Mouse (Mus musculus): ENCODE data around the gene Dazap1. TPM values are rescaled to one million over a fixed set of nuclear protein-coding genes. Genes with fewer than 3 reads are reported as not detected.

The Dazap1 gene
- total and polyA plus RNA-seq, 2 experiments: 38.0 to 43.5 TPM

- 93% methylated on average over 9 of the region's 9 CpGs for WGBS
- no peaks in the 10 kb centered on the region for H3K27me3 ChIP-seq (ENCODE audit: control insufficient read depth, insufficient read depth, low read length)
- H3K9ac ChIP-seq (ENCODE audit: low read depth, low read length): no peak overlapping the region; the same call in 1 of the 2 replicates
- H3K4me1 ChIP-seq (ENCODE audit: control insufficient read depth, insufficient read depth, low read length): peaks cover 38% of the 10 kb centered on the region
- peaks cover 15% of the 10 kb centered on the region for H3K79me2 ChIP-seq (ENCODE audit: control insufficient read depth, insufficient read depth, low read length)
- DNase-seq (ENCODE audit: extremely low read depth, low read depth, low spot score): no peak
- peaks cover 24% of the 10 kb centered on the region; the same call in 1 of the 2 replicates for H3K36me3 ChIP-seq (ENCODE audit: control insufficient read depth, insufficient read depth, low read length)
- no peak overlapping the region for H3K4me3 ChIP-seq (ENCODE audit: insufficient read depth, low read depth, low read length)
- no peak overlapping the region for H3K27ac ChIP-seq (replicated peaks; ENCODE audit: insufficient read depth, low read depth, low read length)
- TF ChIP-seq POLR2A (IDR thresholded peaks at IDR 0.05; ENCODE audit: extremely low read depth, insufficient read depth, low read length) (no peak), CTCF (IDR thresholded peaks at IDR 0.05; ENCODE audit: low read depth, low read length) (no peak)
These were observed 17.1 kb downstream of the Dazap1 start for GRCm38 (mm10) chr10:80278390-80278789.

- no peaks in the 10 kb centered on the region for H3K27me3 ChIP-seq (ENCODE audit: control insufficient read depth, insufficient read depth, low read length)
- TF ChIP-seq POLR2A (IDR thresholded peaks at IDR 0.05; ENCODE audit: extremely low read depth, insufficient read depth, low read length): no peak
- TF ChIP-seq CTCF (IDR thresholded peaks at IDR 0.05; ENCODE audit: low read depth, low read length): no peak
- H3K27ac ChIP-seq (replicated peaks; ENCODE audit: insufficient read depth, low read depth, low read length): peak overlapping the region; percentile 21; the same call in 1 of the 2 replicates
- 42% methylated on average over 12 of the region's 12 CpGs for WGBS
- no peak overlapping the region for H3K9ac ChIP-seq (ENCODE audit: low read depth, low read length)
- H3K36me3 ChIP-seq (ENCODE audit: control insufficient read depth, insufficient read depth, low read length): peaks cover 31% of the 10 kb centered on the region
- DNase-seq (ENCODE audit: extremely low read depth, low read depth, low spot score): no peak
- H3K79me2 ChIP-seq (ENCODE audit: control insufficient read depth, insufficient read depth, low read length): peaks cover 7% of the 10 kb centered on the region; the same call in 1 of the 2 replicates
- H3K4me3 ChIP-seq (ENCODE audit: insufficient read depth, low read depth, low read length): no peak overlapping the region
- peaks cover 29% of the 10 kb centered on the region for H3K4me1 ChIP-seq (ENCODE audit: control insufficient read depth, insufficient read depth, low read length)
These were observed 18.0 kb downstream of the Dazap1 start for GRCm38 (mm10) chr10:80279273-80279672.

- Histone ChIP-seq H3K36me3 (ENCODE audit: control insufficient read depth, insufficient read depth, low read length) (peaks cover 42% of the 10 kb centered on the region), H3K79me2 (ENCODE audit: control insufficient read depth, insufficient read depth, low read length) (peaks cover 4% of the 10 kb centered on the region; the same call in 1 of the 2 replicates), H3K4me3 (ENCODE audit: insufficient read depth, low read depth, low read length) (no peak overlapping the region), H3K27ac (replicated peaks; ENCODE audit: insufficient read depth, low read depth, low read length) (peak overlapping the region; percentile 81), H3K4me1 (ENCODE audit: control insufficient read depth, insufficient read depth, low read length) (peaks cover 20% of the 10 kb centered on the region), H3K9ac (ENCODE audit: low read depth, low read length) (peak overlapping the region; percentile 51), H3K27me3 (ENCODE audit: control insufficient read depth, insufficient read depth, low read length) (no peaks in the 10 kb centered on the region)
- WGBS: 20% methylated on average over 7 of the region's 7 CpGs
- no peak for TF ChIP-seq CTCF (IDR thresholded peaks at IDR 0.05; ENCODE audit: low read depth, low read length)
- no peak for TF ChIP-seq POLR2A (IDR thresholded peaks at IDR 0.05; ENCODE audit: extremely low read depth, insufficient read depth, low read length)
- DNase-seq (ENCODE audit: extremely low read depth, low read depth, low spot score): peak; percentile 96
These were observed 20.0 kb downstream of the Dazap1 start for GRCm38 (mm10) chr10:80281304-80281703.

- H3K27ac ChIP-seq (replicated peaks; ENCODE audit: insufficient read depth, low read depth, low read length): peak overlapping the region; percentile 81
- no peak overlapping the region for H3K4me3 ChIP-seq (ENCODE audit: insufficient read depth, low read depth, low read length)
- peak overlapping the region; percentile 51 for H3K9ac ChIP-seq (ENCODE audit: low read depth, low read length)
- TF ChIP-seq POLR2A (IDR thresholded peaks at IDR 0.05; ENCODE audit: extremely low read depth, insufficient read depth, low read length) (no peak), CTCF (IDR thresholded peaks at IDR 0.05; ENCODE audit: low read depth, low read length) (no peak)
- DNase-seq (ENCODE audit: extremely low read depth, low read depth, low spot score): peak; percentile 78
- H3K36me3 ChIP-seq (ENCODE audit: control insufficient read depth, insufficient read depth, low read length): peaks cover 43% of the 10 kb centered on the region
- H3K79me2 ChIP-seq (ENCODE audit: control insufficient read depth, insufficient read depth, low read length): peaks cover 4% of the 10 kb centered on the region; the same call in 1 of the 2 replicates
- H3K4me1 ChIP-seq (ENCODE audit: control insufficient read depth, insufficient read depth, low read length): peaks cover 20% of the 10 kb centered on the region
- WGBS: 19% methylated on average over 8 of the region's 8 CpGs
- H3K27me3 ChIP-seq (ENCODE audit: control insufficient read depth, insufficient read depth, low read length): no peaks in the 10 kb centered on the region
These were observed 20.7 kb downstream of the Dazap1 start for GRCm38 (mm10) chr10:80281921-80282371.

- no peak for DNase-seq (ENCODE audit: extremely low read depth, low read depth, low spot score)
- Histone ChIP-seq H3K4me3 (ENCODE audit: insufficient read depth, low read depth, low read length) (no peak overlapping the region), H3K4me1 (ENCODE audit: control insufficient read depth, insufficient read depth, low read length) (peaks cover 20% of the 10 kb centered on the region), H3K27me3 (ENCODE audit: control insufficient read depth, insufficient read depth, low read length) (no peaks in the 10 kb centered on the region), H3K36me3 (ENCODE audit: control insufficient read depth, insufficient read depth, low read length) (peaks cover 41% of the 10 kb centered on the region), H3K27ac (replicated peaks; ENCODE audit: insufficient read depth, low read depth, low read length) (peak overlapping the region; percentile 81), H3K9ac (ENCODE audit: low read depth, low read length) (no peak overlapping the region; the same call in 1 of the 2 replicates), H3K79me2 (ENCODE audit: control insufficient read depth, insufficient read depth, low read length) (peaks cover 4% of the 10 kb centered on the region; the same call in 1 of the 2 replicates)
- TF ChIP-seq POLR2A (IDR thresholded peaks at IDR 0.05; ENCODE audit: extremely low read depth, insufficient read depth, low read length) (no peak), CTCF (IDR thresholded peaks at IDR 0.05; ENCODE audit: low read depth, low read length) (no peak)
- WGBS: 62% methylated on average over 20 of the region's 20 CpGs
These were observed 21.5 kb downstream of the Dazap1 start for GRCm38 (mm10) chr10:80282481-80283441.

Measured in liver, adult 2 months (tissue).